Mouse (Mus musculus): ENCODE measurements around the gene Ccdc167. TPM values are rescaled to one million over a fixed set of nuclear protein-coding genes. Genes with fewer than 3 reads are reported as not detected.

Ccdc167 gene
- 11.3 and 11.4 TPM in 2 replicates for polyA plus RNA-seq (2014; fragmentation: Nextera tagmentation; extraction: Ambion mirVana)

DNA sequence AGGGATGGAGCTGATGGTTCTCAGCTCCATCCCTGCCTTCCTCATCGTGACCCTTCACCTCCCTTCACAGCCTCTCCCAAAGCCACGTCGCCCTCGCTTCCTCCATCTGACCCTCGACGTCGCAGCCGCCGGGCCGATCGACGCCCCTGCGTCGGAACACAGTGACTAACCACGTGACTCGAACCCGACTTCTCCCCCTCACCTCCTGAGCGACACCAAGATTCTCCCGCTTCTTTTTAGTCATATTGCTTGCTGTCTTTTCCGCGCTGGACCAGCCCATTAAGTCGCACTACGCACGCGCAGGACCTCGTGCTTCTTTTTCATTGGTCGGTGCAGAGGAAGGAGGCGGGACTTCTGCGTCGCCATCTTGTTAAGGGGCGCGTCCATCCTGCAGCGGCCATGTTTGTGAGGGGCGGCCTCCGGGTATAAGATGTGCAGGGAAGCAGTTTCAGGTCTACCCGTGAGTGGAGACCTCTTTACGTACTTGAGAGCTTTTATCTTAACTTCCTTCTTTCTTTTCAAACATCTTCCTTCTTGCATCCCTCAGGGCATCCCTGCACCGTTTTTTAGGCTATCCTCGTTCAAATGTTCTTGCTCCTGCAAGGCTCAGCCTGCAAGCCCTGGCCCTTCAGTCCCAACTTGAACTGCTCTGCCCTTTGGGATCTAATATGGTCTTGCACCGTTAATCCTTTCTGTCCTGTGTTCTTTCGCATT is at the start of gene Ccdc167:
Gene Ccdc167, minus strand, starts transcription at position 313 of the 714 bp plus-strand sequence.
- ATAC-seq (ENCODE audit: low FRiP score, low TSS enrichment) (peak; percentile 95), DNase-seq (peak; percentile 98)
- 5% methylated on average over 41 of the region's 41 CpGs for WGBS
- no peaks in the 10 kb centered on the region for H3K27me3 ChIP-seq (ENCODE audit: control insufficient read depth, insufficient read depth, low read length)
- no peaks in the 10 kb centered on the region for H3K9me3 ChIP-seq (ENCODE audit: control insufficient read depth, low read length)
- H3K36me3 ChIP-seq (ENCODE audit: control insufficient read depth, insufficient read depth, low read length) = no peaks in the 10 kb centered on the region
- peak within 1 kb of the TSS; percentile 67 for H3K4me2 ChIP-seq (ENCODE audit: low read length)
- H3K27ac ChIP-seq (replicated peaks; ENCODE audit: low read depth, low read length) = peak within 1 kb of the TSS; percentile 71
- peaks cover 19% of the 10 kb centered on the region for H3K4me1 ChIP-seq (ENCODE audit: control insufficient read depth, insufficient read depth, low read length)
- H3K4me3 ChIP-seq (replicated peaks; ENCODE audit: low read depth, low read length) = peak within 1 kb of the TSS; percentile 48
- peak within 1 kb of the TSS; percentile 42; the same call in 1 of the 2 replicates for H3K9ac ChIP-seq (replicated peaks; ENCODE audit: low read length)

DNA sequence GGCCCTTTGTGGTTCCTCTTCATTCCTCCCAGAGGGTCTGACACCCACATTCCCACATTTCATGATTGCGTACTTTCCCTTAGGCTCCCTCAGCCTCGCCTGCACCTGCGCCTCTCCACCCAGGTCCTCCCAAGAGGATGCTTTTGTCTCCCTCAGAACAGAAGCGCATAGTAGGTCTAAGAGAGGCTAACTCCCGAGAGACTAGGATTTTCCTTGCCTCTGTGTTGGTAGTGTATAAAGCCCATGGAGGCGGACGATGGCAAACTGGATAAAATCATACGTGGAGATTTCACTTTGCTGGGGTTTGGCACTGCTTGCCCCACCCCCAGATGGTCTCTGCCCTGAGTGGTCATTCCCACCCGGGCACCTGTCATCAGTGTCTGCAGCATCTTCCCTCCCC is 48.5 kb upstream of the Ccdc167 start:
- H3K9me3 ChIP-seq (ENCODE audit: control insufficient read depth, low read length) = no peaks in the 10 kb centered on the region
- DNase-seq = no peak
- no peak overlapping the region for H3K27ac ChIP-seq (replicated peaks; ENCODE audit: low read depth, low read length)
- no peak overlapping the region for H3K4me2 ChIP-seq (ENCODE audit: low read length)
- no peaks in the 10 kb centered on the region for H3K27me3 ChIP-seq (ENCODE audit: control insufficient read depth, insufficient read depth, low read length)
- H3K36me3 ChIP-seq (ENCODE audit: control insufficient read depth, insufficient read depth, low read length) = no peaks in the 10 kb centered on the region
- H3K9ac ChIP-seq (replicated peaks; ENCODE audit: low read length) = no peak overlapping the region
- no peak for ATAC-seq (ENCODE audit: low FRiP score, low TSS enrichment)
- no peaks in the 10 kb centered on the region for H3K4me1 ChIP-seq (ENCODE audit: control insufficient read depth, insufficient read depth, low read length)
- no peak overlapping the region for H3K4me3 ChIP-seq (replicated peaks; ENCODE audit: low read depth, low read length)
- 87% methylated on average over 9 of the region's 9 CpGs for WGBS

DNA sequence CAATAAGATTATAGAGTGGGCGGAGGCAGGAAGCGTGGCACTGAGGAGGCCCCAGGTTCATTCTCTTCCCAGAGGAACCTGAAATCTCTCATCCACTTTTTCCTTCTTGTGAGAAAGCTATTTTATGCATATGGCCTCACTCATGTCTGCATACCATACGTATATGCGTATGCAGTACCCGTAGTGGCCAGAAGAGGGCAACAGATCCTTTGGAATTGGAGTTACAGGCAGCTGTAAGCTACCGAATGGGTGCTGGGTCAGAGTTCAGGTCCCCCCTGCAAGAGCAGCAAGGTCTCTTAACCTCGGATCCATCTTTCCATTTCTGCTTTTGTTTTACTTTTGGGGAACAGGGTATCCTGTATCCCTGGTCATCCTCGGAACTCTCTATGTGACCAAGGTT is 45.7 kb upstream of the Ccdc167 start:
- Histone ChIP-seq H3K27me3 (ENCODE audit: control insufficient read depth, insufficient read depth, low read length) (no peaks in the 10 kb centered on the region), H3K4me3 (replicated peaks; ENCODE audit: low read depth, low read length) (no peak overlapping the region), H3K9me3 (ENCODE audit: control insufficient read depth, low read length) (no peaks in the 10 kb centered on the region), H3K36me3 (ENCODE audit: control insufficient read depth, insufficient read depth, low read length) (no peaks in the 10 kb centered on the region), H3K4me1 (ENCODE audit: control insufficient read depth, insufficient read depth, low read length) (no peaks in the 10 kb centered on the region), H3K4me2 (ENCODE audit: low read length) (no peak overlapping the region), H3K9ac (replicated peaks; ENCODE audit: low read length) (no peak overlapping the region), H3K27ac (replicated peaks; ENCODE audit: low read depth, low read length) (no peak overlapping the region)
- ATAC-seq (ENCODE audit: low FRiP score, low TSS enrichment) (no peak), DNase-seq (peak; percentile 56)
- WGBS = 75% methylated on average over 8 of the region's 8 CpGs

DNA sequence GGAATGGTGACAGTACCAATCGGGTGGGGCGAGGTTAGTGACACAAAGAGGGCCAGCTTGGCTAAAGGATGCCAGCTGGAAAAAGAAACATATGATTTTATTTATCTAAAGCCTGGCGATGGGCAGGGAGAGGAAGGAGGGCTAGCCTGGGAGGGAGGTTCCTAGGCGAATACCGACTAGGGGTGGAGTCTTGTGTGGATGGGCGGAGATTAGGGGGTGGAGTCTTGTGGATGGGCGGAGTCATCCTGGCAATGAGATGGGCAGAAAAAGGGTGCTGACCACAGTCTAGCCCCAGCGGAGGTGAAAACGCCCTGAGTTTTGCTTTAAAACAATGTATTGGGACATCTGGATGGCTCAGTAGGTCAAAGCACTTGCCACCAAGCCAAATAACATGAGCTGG is 45.1 kb upstream of the Ccdc167 start:
- 84% methylated on average over 9 of the region's 9 CpGs for WGBS
- DNase-seq = no peak

DNA sequence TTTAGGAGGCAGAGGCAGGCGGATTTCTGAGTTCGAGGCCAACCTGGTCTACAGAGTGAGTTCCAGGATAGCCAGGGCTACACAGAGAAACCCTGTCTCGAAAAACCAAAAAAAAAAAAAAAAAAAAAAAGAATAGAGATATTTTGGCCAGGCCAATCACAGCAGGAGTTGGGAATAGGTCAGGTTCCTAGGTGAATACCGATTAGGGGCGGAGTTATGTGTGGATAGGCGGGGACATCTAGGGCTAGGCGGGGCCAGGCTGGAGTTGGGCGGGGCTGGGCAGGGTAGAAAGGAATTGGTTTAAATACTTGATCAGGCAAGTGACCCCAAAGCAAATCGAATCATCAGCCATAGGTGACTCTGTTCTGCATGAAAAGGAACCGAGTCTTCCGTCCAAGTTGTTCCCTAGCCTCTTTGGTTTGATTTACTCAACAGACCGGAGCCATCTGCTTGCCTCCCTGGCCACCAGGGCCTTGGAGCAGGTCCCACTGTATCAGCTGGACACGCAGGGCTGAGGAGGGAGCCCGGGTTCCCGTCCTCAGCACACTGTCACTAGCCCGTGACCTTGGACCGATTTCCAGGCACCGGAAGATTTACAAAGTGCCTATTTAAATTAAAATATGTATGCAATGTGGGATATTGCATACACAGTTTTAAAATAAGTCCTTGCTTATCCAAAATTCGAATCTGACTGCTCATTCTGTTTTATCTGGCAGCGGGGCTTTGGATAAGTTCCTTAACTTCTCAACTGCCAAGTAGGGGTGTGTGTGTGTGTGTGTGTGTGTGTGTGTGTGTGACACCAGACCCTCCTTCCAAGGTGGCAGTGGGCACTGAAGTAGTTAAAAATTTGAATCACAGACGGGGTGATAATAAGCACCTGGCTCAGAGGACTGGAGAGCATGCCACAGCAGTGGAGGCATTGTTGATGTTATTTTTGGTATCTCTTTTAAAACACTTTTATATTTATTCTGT is 43.8 kb upstream of the Ccdc167 start:
- Histone ChIP-seq H3K9me3 (ENCODE audit: control insufficient read depth, low read length) (no peaks in the 10 kb centered on the region), H3K36me3 (ENCODE audit: control insufficient read depth, insufficient read depth, low read length) (no peaks in the 10 kb centered on the region), H3K4me3 (replicated peaks; ENCODE audit: low read depth, low read length) (no peak overlapping the region), H3K27ac (replicated peaks; ENCODE audit: low read depth, low read length) (no peak overlapping the region), H3K4me1 (ENCODE audit: control insufficient read depth, insufficient read depth, low read length) (no peaks in the 10 kb centered on the region), H3K27me3 (ENCODE audit: control insufficient read depth, insufficient read depth, low read length) (no peaks in the 10 kb centered on the region), H3K9ac (replicated peaks; ENCODE audit: low read length) (no peak overlapping the region), H3K4me2 (ENCODE audit: low read length) (no peak overlapping the region)
- no peak for DNase-seq
- WGBS = 86% methylated on average over 20 of the region's 21 CpGs
- no peak for ATAC-seq (ENCODE audit: low FRiP score, low TSS enrichment)

More for the DNA sequence above, 45.1 kb upstream of the Ccdc167 start:
- no peak for ATAC-seq (ENCODE audit: low FRiP score, low TSS enrichment)
- H3K9me3 ChIP-seq (ENCODE audit: control insufficient read depth, low read length) = no peaks in the 10 kb centered on the region
- H3K4me3 ChIP-seq (replicated peaks; ENCODE audit: low read depth, low read length) = no peak overlapping the region
- no peaks in the 10 kb centered on the region for H3K4me1 ChIP-seq (ENCODE audit: control insufficient read depth, insufficient read depth, low read length)
- no peaks in the 10 kb centered on the region for H3K27me3 ChIP-seq (ENCODE audit: control insufficient read depth, insufficient read depth, low read length)
- H3K9ac ChIP-seq (replicated peaks; ENCODE audit: low read length) = no peak overlapping the region
- no peaks in the 10 kb centered on the region for H3K36me3 ChIP-seq (ENCODE audit: control insufficient read depth, insufficient read depth, low read length)
- H3K27ac ChIP-seq (replicated peaks; ENCODE audit: low read depth, low read length) = no peak overlapping the region
- no peak overlapping the region for H3K4me2 ChIP-seq (ENCODE audit: low read length)

DNA sequence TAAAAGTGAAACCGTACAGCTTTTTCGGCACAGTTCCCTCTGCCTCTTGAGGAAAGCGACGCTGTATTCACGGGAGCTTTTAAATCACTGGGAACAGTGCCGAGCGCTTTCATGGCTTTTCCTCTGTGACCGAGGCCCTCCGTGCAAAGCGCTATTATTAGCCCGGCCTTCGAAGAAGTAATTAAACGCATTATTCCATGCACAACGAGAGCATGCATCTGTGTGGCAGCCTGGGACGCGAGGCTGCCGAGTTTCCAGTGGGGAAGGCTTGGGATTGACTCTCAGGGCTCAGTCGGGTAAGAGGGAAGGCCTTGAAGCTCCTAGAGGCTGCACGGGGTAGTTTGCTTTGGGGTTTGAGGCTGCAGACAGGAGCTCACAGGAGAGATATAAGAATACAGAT is 43.1 kb upstream of the Ccdc167 start:
- Histone ChIP-seq H3K27ac (replicated peaks; ENCODE audit: low read depth, low read length) (no peak overlapping the region), H3K36me3 (ENCODE audit: control insufficient read depth, insufficient read depth, low read length) (no peaks in the 10 kb centered on the region), H3K4me2 (ENCODE audit: low read length) (no peak overlapping the region), H3K9ac (replicated peaks; ENCODE audit: low read length) (no peak overlapping the region), H3K4me1 (ENCODE audit: control insufficient read depth, insufficient read depth, low read length) (no peaks in the 10 kb centered on the region), H3K27me3 (ENCODE audit: control insufficient read depth, insufficient read depth, low read length) (no peaks in the 10 kb centered on the region), H3K4me3 (replicated peaks; ENCODE audit: low read depth, low read length) (no peak overlapping the region), H3K9me3 (ENCODE audit: control insufficient read depth, low read length) (no peaks in the 10 kb centered on the region)
- peak; percentile 53 for DNase-seq
- 67% methylated on average over 19 of the region's 19 CpGs for whole genome bisulfite sequencing
- ATAC-seq (ENCODE audit: low FRiP score, low TSS enrichment) = no peak

DNA sequence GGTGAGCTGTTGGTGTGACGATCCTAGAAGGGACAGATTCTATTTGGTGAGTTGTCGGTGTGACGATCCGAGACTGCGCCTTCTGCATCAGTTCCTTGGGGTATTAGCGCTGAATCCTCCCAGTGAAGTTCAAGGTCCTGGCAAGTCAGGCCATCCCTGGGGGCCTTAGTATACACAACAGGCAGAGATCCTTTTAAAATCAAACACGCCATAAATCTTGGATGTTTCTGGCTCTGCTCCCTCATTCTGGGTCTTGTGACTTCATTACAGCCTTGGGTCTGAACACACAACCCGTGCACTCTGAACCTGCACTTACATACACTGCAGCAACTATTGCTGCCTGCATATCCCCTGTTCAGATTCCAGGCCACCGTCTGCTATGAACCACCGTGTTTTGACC is 39.5 kb upstream of the Ccdc167 start:
- H3K36me3 ChIP-seq (ENCODE audit: control insufficient read depth, insufficient read depth, low read length) = no peaks in the 10 kb centered on the region
- H3K27ac ChIP-seq (replicated peaks; ENCODE audit: low read depth, low read length) = no peak overlapping the region
- ATAC-seq (ENCODE audit: low FRiP score, low TSS enrichment) = no peak
- no peak overlapping the region for H3K4me2 ChIP-seq (ENCODE audit: low read length)
- H3K9me3 ChIP-seq (ENCODE audit: control insufficient read depth, low read length) = no peaks in the 10 kb centered on the region
- no peak overlapping the region for H3K9ac ChIP-seq (replicated peaks; ENCODE audit: low read length)
- no peak overlapping the region for H3K4me3 ChIP-seq (replicated peaks; ENCODE audit: low read depth, low read length)
- no peaks in the 10 kb centered on the region for H3K4me1 ChIP-seq (ENCODE audit: control insufficient read depth, insufficient read depth, low read length)
- WGBS = 76% methylated on average over 10 of the region's 10 CpGs
- DNase-seq = no peak
- no peaks in the 10 kb centered on the region for H3K27me3 ChIP-seq (ENCODE audit: control insufficient read depth, insufficient read depth, low read length)

DNA sequence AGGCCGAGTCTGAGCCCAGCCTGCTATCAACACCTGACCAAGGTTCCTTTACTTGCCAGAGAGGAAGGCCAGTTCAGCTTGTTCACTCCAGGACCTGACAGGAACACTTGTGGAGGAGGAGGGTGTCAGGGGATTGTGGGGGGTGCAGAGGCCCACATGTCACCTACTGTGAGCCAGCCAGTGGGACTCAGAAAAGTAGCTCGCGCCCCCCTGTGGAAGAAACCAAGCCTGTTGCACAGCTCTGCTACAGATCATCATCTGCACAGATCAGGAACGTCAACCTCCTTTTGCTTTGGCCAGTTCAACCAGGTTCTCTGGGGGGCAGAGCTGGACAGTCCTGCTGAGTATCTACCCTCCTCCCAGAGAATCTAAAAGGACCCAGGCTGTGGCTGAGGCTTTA is 37.7 kb upstream of the Ccdc167 start:
- no peaks in the 10 kb centered on the region; the same call in 1 of the 2 replicates for H3K4me1 ChIP-seq (ENCODE audit: control insufficient read depth, insufficient read depth, low read length)
- no peaks in the 10 kb centered on the region for H3K36me3 ChIP-seq (ENCODE audit: control insufficient read depth, insufficient read depth, low read length)
- no peak overlapping the region for H3K27ac ChIP-seq (replicated peaks; ENCODE audit: low read depth, low read length)
- no peaks in the 10 kb centered on the region for H3K9me3 ChIP-seq (ENCODE audit: control insufficient read depth, low read length)
- no peak overlapping the region for H3K4me3 ChIP-seq (replicated peaks; ENCODE audit: low read depth, low read length)
- no peaks in the 10 kb centered on the region for H3K27me3 ChIP-seq (ENCODE audit: control insufficient read depth, insufficient read depth, low read length)
- no peak overlapping the region for H3K9ac ChIP-seq (replicated peaks; ENCODE audit: low read length)
- no peak for ATAC-seq (ENCODE audit: low FRiP score, low TSS enrichment)
- no peak for DNase-seq
- no peak overlapping the region for H3K4me2 ChIP-seq (ENCODE audit: low read length)
- WGBS = 56% methylated on average over 4 of the region's 4 CpGs
